Mouse (Mus musculus) heart, adult 11 months (tissue): Measurements from ENCODE around the gene Vmn2r36.
"Not testable (repeated sequence)": the region's sequence is repeated elsewhere in the genome, so short reads cannot be mapped to it uniquely, and the experiment has no call there.

Experiments used
- DNase-seq: peaks from one replicate; pipeline ENCODE4 v3.0.0; 2022

Vmn2r36 gene

GRCm38 (mm10) chr7:7902395-7902794 lies at the start of gene Vmn2r36:
Gene Vmn2r36 (minus strand): TSS chr7:7902495.
- DNase-seq, result not testable (repeated sequence)
